Mouse (Mus musculus): ENCODE data around the gene Sh3glb2. TPM values are rescaled to one million over a fixed set of nuclear protein-coding genes. Genes with fewer than 3 reads are reported as not detected.

The Sh3glb2 gene
- 272 TPM for polyA plus RNA-seq (2015; fragmentation: Illumina TruSeq; extraction: RNeasy Lipid Tissue Mini Kit (QIAGEN cat#74804); ENCODE audit: low read depth, low replicate concordance)

GRCm38 (mm10) chr2:30358533-30359531 lies at the start of gene Sh3glb2:
TSS of gene Sh3glb2 (minus strand) at chr2:30359337.

GRCm38 (mm10) chr2:30392114-30392576 lies 33.0 kb upstream of the Sh3glb2 start, which contains the start of gene Dolpp1:
TSS of gene Dolpp1 (plus strand) at chr2:30392254.

GRCm38 (mm10) chr2:30363773-30364650 lies 4.9 kb upstream of the Sh3glb2 start, which contains the start of gene Miga2:
TSS of gene Miga2 (plus strand) at chr2:30364233.

Other genes with a start within 250 kb of the Sh3glb2 start
- gene Zer1, start 234.8 kb downstream of the Sh3glb2 start, polyA plus RNA-seq (2015; fragmentation: Illumina TruSeq; extraction: RNeasy Lipid Tissue Mini Kit (QIAGEN cat#74804); ENCODE audit: low read depth, low replicate concordance) = 100 TPM
- 34.8 TPM for gene Tbc1d13, start 225.6 kb downstream of the Sh3glb2 start, polyA plus RNA-seq (2015; fragmentation: Illumina TruSeq; extraction: RNeasy Lipid Tissue Mini Kit (QIAGEN cat#74804); ENCODE audit: low read depth, low replicate concordance)
- gene Endog, start 187.8 kb downstream of the Sh3glb2 start, polyA plus RNA-seq (2015; fragmentation: Illumina TruSeq; extraction: RNeasy Lipid Tissue Mini Kit (QIAGEN cat#74804); ENCODE audit: low read depth, low replicate concordance) = 23.6 TPM
- 42.4 TPM for gene Spout1, start 180.9 kb downstream of the Sh3glb2 start, polyA plus RNA-seq (2015; fragmentation: Illumina TruSeq; extraction: RNeasy Lipid Tissue Mini Kit (QIAGEN cat#74804); ENCODE audit: low read depth, low replicate concordance)
- 15.7 TPM for gene Kyat1, start 153.5 kb downstream of the Sh3glb2 start, polyA plus RNA-seq (2015; fragmentation: Illumina TruSeq; extraction: RNeasy Lipid Tissue Mini Kit (QIAGEN cat#74804); ENCODE audit: low read depth, low replicate concordance)
- 21.0 TPM for gene Lrrc8a, start 121.6 kb downstream of the Sh3glb2 start, polyA plus RNA-seq (2015; fragmentation: Illumina TruSeq; extraction: RNeasy Lipid Tissue Mini Kit (QIAGEN cat#74804); ENCODE audit: low read depth, low replicate concordance)
- gene Gm28035, start 118.8 kb downstream of the Sh3glb2 start, polyA plus RNA-seq (2015; fragmentation: Illumina TruSeq; extraction: RNeasy Lipid Tissue Mini Kit (QIAGEN cat#74804); ENCODE audit: low read depth, low replicate concordance) = 4.9 TPM
- gene Phyhd1, start 93.1 kb downstream of the Sh3glb2 start, polyA plus RNA-seq (2015; fragmentation: Illumina TruSeq; extraction: RNeasy Lipid Tissue Mini Kit (QIAGEN cat#74804); ENCODE audit: low read depth, low replicate concordance) = 26.0 TPM
- gene Gm28038, start 78.3 kb downstream of the Sh3glb2 start, polyA plus RNA-seq (2015; fragmentation: Illumina TruSeq; extraction: RNeasy Lipid Tissue Mini Kit (QIAGEN cat#74804); ENCODE audit: low read depth, low replicate concordance) = not detected
- gene Dolk, start 73.0 kb downstream of the Sh3glb2 start, polyA plus RNA-seq (2015; fragmentation: Illumina TruSeq; extraction: RNeasy Lipid Tissue Mini Kit (QIAGEN cat#74804); ENCODE audit: low read depth, low replicate concordance) = 21.6 TPM
- gene Nup188, start 72.9 kb downstream of the Sh3glb2 start, polyA plus RNA-seq (2015; fragmentation: Illumina TruSeq; extraction: RNeasy Lipid Tissue Mini Kit (QIAGEN cat#74804); ENCODE audit: low read depth, low replicate concordance) = 8.6 TPM
- 62.1 TPM for gene Miga2, start 4.9 kb upstream of the Sh3glb2 start, polyA plus RNA-seq (2015; fragmentation: Illumina TruSeq; extraction: RNeasy Lipid Tissue Mini Kit (QIAGEN cat#74804); ENCODE audit: low read depth, low replicate concordance)
- 20.7 TPM for gene Dolpp1, start 32.9 kb upstream of the Sh3glb2 start, polyA plus RNA-seq (2015; fragmentation: Illumina TruSeq; extraction: RNeasy Lipid Tissue Mini Kit (QIAGEN cat#74804); ENCODE audit: low read depth, low replicate concordance)
- gene Crat, start 56.5 kb upstream of the Sh3glb2 start, polyA plus RNA-seq (2015; fragmentation: Illumina TruSeq; extraction: RNeasy Lipid Tissue Mini Kit (QIAGEN cat#74804); ENCODE audit: low read depth, low replicate concordance) = 31.3 TPM
- 190 TPM for gene Ptpa, start 56.7 kb upstream of the Sh3glb2 start, polyA plus RNA-seq (2015; fragmentation: Illumina TruSeq; extraction: RNeasy Lipid Tissue Mini Kit (QIAGEN cat#74804); ENCODE audit: low read depth, low replicate concordance)
- gene Ier5l, start 114.9 kb upstream of the Sh3glb2 start, polyA plus RNA-seq (2015; fragmentation: Illumina TruSeq; extraction: RNeasy Lipid Tissue Mini Kit (QIAGEN cat#74804); ENCODE audit: low read depth, low replicate concordance) = 10.3 TPM
- 4.4 TPM for gene Cstad, start 235.7 kb upstream of the Sh3glb2 start, polyA plus RNA-seq (2015; fragmentation: Illumina TruSeq; extraction: RNeasy Lipid Tissue Mini Kit (QIAGEN cat#74804); ENCODE audit: low read depth, low replicate concordance)

All from brain, adult 10 weeks (tissue).